Mouse (Mus musculus) embryonic facial prominence, embryonic 14.5 days (tissue): ENCODE data around the gene Tomt. TPM values are rescaled to one million over a fixed set of nuclear protein-coding genes. Genes with fewer than 3 reads are reported as not detected.
A peak's percentile ranks its signal among the peaks of the same experiment; 100 is the strongest.
"Not testable (repeated sequence)": the region's sequence is repeated elsewhere in the genome, so short reads cannot be mapped to it uniquely, and the experiment has no call there.

ENCODE experiments used
- ATAC-seq: fragments of 200-750 bp; cut with Nextera tagmentation; 2 replicates; pipeline ENCODE4 v1.8.0; 2017; ENCODE audit warnings: low read depth, moderate number of reproducible peaks, moderate TSS enrichment
- DNase-seq: peaks from one replicate; pipeline ENCODE4 v3.0.0-alpha.2; 2015; ENCODE audit warnings: low spot score
- H3K27ac ChIP-seq: fragments of 300-500 bp; sonication (generic); replicated peaks from 2 replicates; pipeline ENCODE4 v1.5.1; 2014; ENCODE audit warnings: low read depth, mild to moderate bottlenecking, low read length, moderate library complexity
- H3K27me3 ChIP-seq: fragments of 300-500 bp; sonication (generic); replicated peaks from 2 replicates; pipeline ENCODE4 v1.6.1; 2014; ENCODE audit warnings: low read length; ENCODE audit not compliant: control insufficient read depth, insufficient read depth
- H3K36me3 ChIP-seq: fragments of 300-500 bp; sonication (generic); 2 replicates; pipeline ENCODE4 v1.6.1; 2014; ENCODE audit warnings: low read length, mixed read lengths; ENCODE audit not compliant: control insufficient read depth, insufficient read depth
- H3K4me1 ChIP-seq: fragments of 300-500 bp; sonication (generic); 2 replicates; pipeline ENCODE4 v1.6.1; 2014; ENCODE audit warnings: antibody characterized with exemption, low read length; ENCODE audit not compliant: control insufficient read depth, insufficient read depth
- H3K4me2 ChIP-seq: fragments of 300-500 bp; sonication (generic); 2 replicates; pipeline ENCODE4 v1.6.1; 2014; ENCODE audit warnings: low read depth, mild to moderate bottlenecking, low read length, moderate library complexity, mixed read lengths
- H3K4me3 ChIP-seq: fragments of 300-500 bp; sonication (generic); 2 replicates; pipeline ENCODE4 v1.5.1; 2014; ENCODE audit warnings: low read depth, mild to moderate bottlenecking, low read length
- H3K9ac ChIP-seq: fragments of 300-500 bp; sonication (generic); 2 replicates; pipeline ENCODE4 v1.6.1; 2014; ENCODE audit warnings: low read depth, mild to moderate bottlenecking, low read length, moderate library complexity, mixed read lengths
- H3K9me3 ChIP-seq: fragments of 300-500 bp; sonication (generic); 2 replicates; pipeline ENCODE4 v1.6.1; 2016; ENCODE audit warnings: low read length; ENCODE audit not compliant: control insufficient read depth
- WGBS: fragments of 180-500 bp; shearing (Covaris S2); extraction: QIAGEN DNeasy Blood & Tissue Kit; methylation state at CpG from one replicate; pipeline ENCODE4 v1.1.7; 2014; 5-methylcytosine and 5-hydroxymethylcytosine counted together
- polyA plus RNA-seq: library from polyadenylated mRNA; unstranded; fragments of >200 nt; fragmentation: Nextera tagmentation; extraction: Ambion mirVana; gene quantifications from 2 replicates; pipeline ENCODE4 v1.2.1, GENCODE M21; 2014

The Tomt gene
- 0.22 and 0.37 TPM in 2 replicates for polyA plus RNA-seq

DNA sequence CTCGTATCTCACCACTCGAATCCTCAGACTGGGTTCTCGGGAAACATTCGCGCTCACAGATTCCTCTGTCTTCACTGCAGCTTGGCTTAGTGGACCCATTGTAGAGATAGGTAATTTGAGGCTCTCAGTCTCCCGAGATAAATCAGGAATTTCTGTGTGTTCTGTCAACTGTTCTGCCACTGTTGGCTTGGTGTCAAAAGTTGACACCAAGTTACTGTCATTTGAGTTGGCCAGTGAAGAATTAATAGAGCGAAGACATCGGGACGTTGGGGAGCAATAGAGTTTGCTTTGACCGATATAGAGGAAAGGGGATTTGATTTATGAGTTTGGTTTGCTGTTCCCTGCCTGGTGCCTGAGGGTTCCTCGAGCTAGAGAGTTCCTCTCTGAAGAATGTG lies at the start of gene Tomt:
TSS of gene Tomt (minus strand) at position 73 of the 395 bp plus-strand sequence.
- Histone ChIP-seq H3K4me3 (peak within 1 kb of the TSS; percentile 72), H3K36me3 (peaks cover 21% of the 10 kb centered on the region), H3K27ac (peak within 1 kb of the TSS; percentile 93), H3K4me1 (peaks cover 8% of the 10 kb centered on the region), H3K4me2 (peak within 1 kb of the TSS; percentile 77), H3K27me3 (no peaks in the 10 kb centered on the region), H3K9me3 (no peaks in the 10 kb centered on the region), H3K9ac (peak within 1 kb of the TSS; percentile 91)
- 17% methylated on average over 11 of the region's 11 CpGs for WGBS
- DNase-seq (no peak), ATAC-seq (no peak)

DNA sequence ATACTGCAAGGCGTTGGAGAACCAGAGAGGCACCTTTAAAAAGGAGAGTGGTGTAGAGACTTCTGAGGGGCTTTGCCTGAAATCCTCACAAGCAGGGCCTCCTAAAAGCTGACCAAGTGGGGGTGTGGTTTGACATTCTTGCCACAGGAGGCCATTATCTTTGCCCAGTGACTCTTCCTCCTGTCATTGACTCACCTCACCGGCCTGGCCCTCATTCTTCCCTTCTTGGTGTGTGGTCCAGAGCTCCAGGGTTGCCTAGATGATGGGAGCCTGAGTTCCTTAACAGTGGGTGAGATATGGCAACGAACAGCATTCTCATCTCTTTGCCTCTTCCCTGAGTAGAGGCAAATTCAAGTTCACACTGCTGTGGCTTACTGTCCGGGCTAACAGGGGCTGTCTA lies 49.7 kb upstream of the Tomt start:
- WGBS, result 77% methylated on average over 4 of the region's 4 CpGs
- Histone ChIP-seq H3K36me3 (no peaks in the 10 kb centered on the region), H3K9me3 (no peaks in the 10 kb centered on the region), H3K9ac (no peak overlapping the region), H3K27me3 (no peaks in the 10 kb centered on the region), H3K4me3 (no peak overlapping the region), H3K4me1 (no peaks in the 10 kb centered on the region), H3K4me2 (no peak overlapping the region), H3K27ac (no peak overlapping the region)
- ATAC-seq (no peak), DNase-seq (no peak)

DNA sequence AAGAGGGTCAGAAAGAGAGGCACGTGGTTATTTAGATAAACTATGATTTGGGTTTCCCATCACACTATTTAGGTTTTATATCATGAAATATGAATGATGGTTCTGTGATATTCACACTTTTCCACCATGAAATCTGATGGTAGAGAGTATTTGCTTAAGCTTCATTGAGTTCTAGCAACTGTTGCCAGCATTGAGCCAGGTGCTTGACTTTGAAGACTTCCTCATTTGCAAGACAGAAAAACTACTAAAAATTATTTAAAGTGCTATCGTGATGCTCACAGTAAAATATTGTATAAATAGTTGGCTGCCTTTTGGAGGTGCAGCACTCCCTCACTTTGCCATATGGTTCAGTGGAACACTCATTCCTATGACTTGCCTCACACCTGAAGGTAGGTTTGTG lies 49.1 kb upstream of the Tomt start:
- H3K4me3 ChIP-seq, result no peak overlapping the region
- H3K27ac ChIP-seq, result no peak overlapping the region
- no peaks in the 10 kb centered on the region for H3K27me3 ChIP-seq
- whole genome bisulfite sequencing, result 92% methylated on average over 2 of the region's 2 CpGs
- H3K9ac ChIP-seq, result no peak overlapping the region
- no peaks in the 10 kb centered on the region for H3K9me3 ChIP-seq
- DNase-seq (no peak), ATAC-seq (no peak)
- H3K4me2 ChIP-seq, result no peak overlapping the region
- no peaks in the 10 kb centered on the region for H3K4me1 ChIP-seq
- no peaks in the 10 kb centered on the region for H3K36me3 ChIP-seq

DNA sequence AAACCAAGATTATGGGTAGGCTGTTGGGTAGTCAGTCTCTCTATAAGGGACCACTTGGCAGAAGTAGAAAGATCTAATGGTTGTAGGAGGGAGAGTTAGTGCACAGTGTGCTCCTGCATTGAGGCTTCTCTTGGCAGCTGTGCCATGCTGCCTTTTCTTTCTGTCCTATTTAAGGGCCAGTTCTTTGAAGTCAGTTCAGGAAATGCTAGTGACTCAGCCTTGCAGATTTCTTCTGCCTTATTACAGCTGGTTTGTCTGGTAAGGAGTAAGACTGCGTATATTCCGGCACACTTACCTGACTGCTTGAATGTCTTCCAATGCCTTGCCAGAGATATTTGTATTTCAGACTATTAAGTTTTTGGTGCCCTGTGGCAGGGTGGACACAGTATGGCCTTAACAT lies 48.0 kb upstream of the Tomt start:
- Histone ChIP-seq H3K4me1 (no peaks in the 10 kb centered on the region), H3K9ac (no peak overlapping the region), H3K4me3 (no peak overlapping the region), H3K27ac (no peak overlapping the region), H3K27me3 (no peaks in the 10 kb centered on the region), H3K9me3 (no peaks in the 10 kb centered on the region), H3K4me2 (no peak overlapping the region), H3K36me3 (no peaks in the 10 kb centered on the region)
- 92% methylated on average over 2 of the region's 2 CpGs for WGBS
- DNase-seq, result no peak
- no peak for ATAC-seq

DNA sequence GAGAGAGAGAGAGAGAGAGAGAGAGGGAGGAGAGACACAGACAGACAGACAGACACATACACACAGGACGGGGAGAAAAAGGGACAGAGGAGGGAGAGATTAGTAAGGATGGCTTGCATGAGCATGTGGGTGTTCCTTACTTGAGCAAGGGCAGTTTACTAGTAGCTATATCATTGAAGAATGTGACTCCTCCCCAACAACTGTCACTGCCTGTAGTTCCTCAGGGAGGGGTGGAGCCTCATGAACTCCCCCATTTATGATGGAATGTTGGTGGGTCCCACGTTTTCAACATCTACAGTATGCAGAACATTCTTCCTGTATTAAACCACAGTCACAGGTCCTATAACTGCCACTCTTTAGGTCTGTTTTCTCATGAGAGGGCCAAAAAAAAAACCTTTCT lies 45.9 kb upstream of the Tomt start:
- 40% methylated on average over 2 of the region's 2 CpGs for WGBS
- Histone ChIP-seq H3K4me1 (no peaks in the 10 kb centered on the region), H3K27ac (no peak overlapping the region), H3K9ac (no peak overlapping the region), H3K9me3 (no peaks in the 10 kb centered on the region), H3K36me3 (no peaks in the 10 kb centered on the region), H3K4me3 (no peak overlapping the region), H3K4me2 (no peak overlapping the region), H3K27me3 (no peaks in the 10 kb centered on the region)
- DNase-seq, result no peak
- no peak for ATAC-seq

DNA sequence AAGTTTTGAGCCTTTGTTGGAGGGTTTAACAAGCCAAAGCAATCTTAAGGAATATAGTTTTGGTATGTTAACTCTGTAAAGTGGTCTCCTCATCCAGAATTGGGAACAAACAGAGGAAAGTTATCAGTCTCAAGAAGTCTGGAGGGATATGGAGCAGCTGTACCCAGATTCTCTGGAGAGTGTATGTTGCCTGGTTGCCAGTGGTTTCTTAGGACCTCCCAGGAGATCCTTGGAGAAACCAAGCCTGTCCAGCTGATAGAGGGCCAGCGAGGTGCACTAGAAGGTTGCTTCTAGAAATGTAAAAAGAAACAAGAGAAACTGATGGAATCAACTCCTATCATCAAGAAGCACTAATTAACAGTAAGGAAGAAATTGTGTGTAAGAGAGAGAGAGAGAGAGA lies 45.5 kb upstream of the Tomt start:
- Histone ChIP-seq H3K4me1 (no peaks in the 10 kb centered on the region), H3K9ac (no peak overlapping the region), H3K4me2 (no peak overlapping the region), H3K4me3 (no peak overlapping the region), H3K36me3 (no peaks in the 10 kb centered on the region), H3K9me3 (no peaks in the 10 kb centered on the region), H3K27ac (no peak overlapping the region), H3K27me3 (no peaks in the 10 kb centered on the region)
- ATAC-seq, result no peak
- 88% methylated on average over 1 of the region's 1 CpGs for WGBS
- no peak for DNase-seq

DNA sequence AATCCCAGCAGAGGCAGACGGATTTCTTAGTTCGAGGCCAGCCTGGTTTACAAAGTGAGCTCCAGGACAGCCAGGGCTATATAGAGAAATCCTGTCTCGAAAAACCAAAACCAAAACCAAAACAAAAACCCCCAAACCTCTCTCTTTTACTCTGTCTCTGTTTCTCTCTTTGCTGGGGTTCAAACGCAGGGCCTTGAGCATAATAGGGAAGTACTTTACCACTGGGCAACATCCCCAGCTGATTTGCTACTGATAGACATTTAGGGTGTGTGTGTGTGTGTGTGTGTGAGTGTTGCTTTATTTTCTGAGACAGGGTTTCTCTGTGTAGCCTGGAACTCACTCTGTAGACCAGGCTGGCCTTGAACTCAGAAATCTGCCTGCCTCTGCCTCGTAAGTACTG lies 42.8 kb upstream of the Tomt start:
- H3K9me3 ChIP-seq, H3K4me1 ChIP-seq, ATAC-seq, H3K4me3 ChIP-seq, H3K27ac ChIP-seq, H3K36me3 ChIP-seq, H3K27me3 ChIP-seq, H3K4me2 ChIP-seq, DNase-seq, H3K9ac ChIP-seq: not testable (repeated sequence)
- WGBS, result 84% methylated on average over 5 of the region's 5 CpGs

DNA sequence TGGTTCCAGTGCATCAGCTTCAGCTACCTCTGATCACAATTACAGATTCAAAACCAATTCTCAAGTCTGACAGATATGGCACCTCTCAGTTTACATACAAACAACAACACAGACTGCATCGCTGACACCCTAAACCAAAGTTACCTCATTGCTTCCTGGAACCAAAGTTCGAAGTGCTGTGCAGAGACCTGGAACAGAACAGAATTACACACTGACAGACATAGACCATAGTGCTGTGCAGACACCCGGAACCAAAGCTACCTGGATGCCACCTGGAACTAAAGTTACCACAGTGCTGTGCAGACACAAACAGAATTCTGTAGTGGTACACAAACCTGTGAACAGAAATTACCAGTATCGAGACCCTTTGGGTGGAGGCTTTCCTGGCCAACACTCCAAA lies 33.6 kb upstream of the Tomt start:
- Histone ChIP-seq H3K36me3 (0 out of 2 replicates have a peak, but pooled peaks cover 3% of the 10 kb centered on the region), H3K4me2 (no peak overlapping the region), H3K27ac (no peak overlapping the region), H3K4me3 (no peak overlapping the region), H3K9me3 (no peaks in the 10 kb centered on the region), H3K9ac (no peak overlapping the region), H3K27me3 (no peaks in the 10 kb centered on the region), H3K4me1 (peaks cover 4% of the 10 kb centered on the region; the same call in 1 of the 2 replicates)
- 96% methylated on average over 4 of the region's 4 CpGs for WGBS
- ATAC-seq, result no peak
- DNase-seq, result no peak

DNA sequence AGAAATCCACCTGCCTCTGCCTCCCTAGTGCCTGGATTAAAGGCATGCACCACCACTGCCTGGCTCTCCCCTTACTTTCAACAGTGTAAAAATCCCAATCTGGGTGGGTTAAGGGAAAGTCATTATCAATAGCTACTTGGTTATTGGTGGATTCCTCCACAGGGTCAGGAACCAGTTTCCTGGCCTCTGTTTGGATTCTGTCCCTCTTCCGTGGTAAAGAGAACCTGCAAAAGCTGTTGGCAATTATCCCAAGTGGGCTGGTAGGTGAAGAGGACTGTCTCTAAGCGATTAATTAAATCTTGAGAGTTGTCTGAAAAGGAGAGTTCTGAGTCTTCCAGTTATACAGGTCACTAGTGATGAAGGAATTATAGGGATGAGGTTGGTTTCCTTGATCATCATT lies 32.2 kb upstream of the Tomt start:
- H3K4me2 ChIP-seq, result no peak overlapping the region
- H3K27ac ChIP-seq, result no peak overlapping the region
- H3K4me3 ChIP-seq, result no peak overlapping the region
- 0 out of 2 replicates have a peak, but pooled peaks cover 3% of the 10 kb centered on the region for H3K36me3 ChIP-seq
- H3K9me3 ChIP-seq, result no peaks in the 10 kb centered on the region
- H3K27me3 ChIP-seq, result no peaks in the 10 kb centered on the region
- H3K4me1 ChIP-seq, result peaks cover 4% of the 10 kb centered on the region; the same call in 1 of the 2 replicates
- WGBS, result 78% methylated on average over 2 of the region's 2 CpGs
- no peak for ATAC-seq
- no peak for DNase-seq
- H3K9ac ChIP-seq, result no peak overlapping the region
